Mouse (Mus musculus) bone marrow, adult 2 months (tissue): Measurements from ENCODE around the gene Lbx2. TPM values are rescaled to one million over a fixed set of nuclear protein-coding genes. Genes with fewer than 3 reads are reported as not detected.
A peak's percentile ranks its signal among the peaks of the same experiment; 100 is the strongest.

ENCODE experiments used
- H3K27ac ChIP-seq: fragments of 200-500 bp; 2 replicates; pipeline ENCODE4 v1.5.1; 2012; ENCODE audit warnings: low read depth, mild to moderate bottlenecking, control low read depth, inconsistent platforms, low read length; ENCODE audit not compliant: control insufficient read depth, poor library complexity, insufficient read depth
- H3K4me1 ChIP-seq: fragments of 200-500 bp; 2 replicates; pipeline ENCODE4 v1.6.1; 2011; ENCODE audit warnings: low read length; ENCODE audit not compliant: control insufficient read depth, insufficient read depth
- H3K4me3 ChIP-seq: fragments of 200-500 bp; replicated peaks from 2 replicates; pipeline ENCODE3; 2011; ENCODE audit warnings: mild to moderate bottlenecking, low read depth, low read length, control low read depth; ENCODE audit not compliant: control insufficient read depth
- CTCF ChIP-seq: fragments of 200-500 bp; IDR thresholded peaks from 2 replicates; pipeline ENCODE4 v1.5.1; 2011; ENCODE audit warnings: low read length, control low read depth; ENCODE audit not compliant: control insufficient read depth, insufficient read depth
- POLR2A ChIP-seq: fragments of 200-500 bp; IDR thresholded peaks from 2 replicates; pipeline ENCODE4 v1.6.1; 2011; ENCODE audit warnings: low read depth, mild to moderate bottlenecking, control low read depth, low read length, borderline replicate concordance; ENCODE audit not compliant: control insufficient read depth
- WGBS: fragments of 180-500 bp; shearing (Covaris S2); methylation state at CpG from one replicate; pipeline ENCODE4 v1.1.7; 2018; 5-methylcytosine and 5-hydroxymethylcytosine counted together
- polyA plus RNA-seq: library from polyadenylated mRNA; stranded (reverse); fragments of >200 nt; gene quantifications from 2 replicates; pipeline ENCODE4 v1.2.4, GENCODE M21; 2011; ENCODE audit warnings: low replicate concordance; ENCODE audit not compliant: missing spikeins, insufficient read depth, insufficient read length

Lbx2 gene
- polyA plus RNA-seq, 1 experiment: not detected

DNA sequence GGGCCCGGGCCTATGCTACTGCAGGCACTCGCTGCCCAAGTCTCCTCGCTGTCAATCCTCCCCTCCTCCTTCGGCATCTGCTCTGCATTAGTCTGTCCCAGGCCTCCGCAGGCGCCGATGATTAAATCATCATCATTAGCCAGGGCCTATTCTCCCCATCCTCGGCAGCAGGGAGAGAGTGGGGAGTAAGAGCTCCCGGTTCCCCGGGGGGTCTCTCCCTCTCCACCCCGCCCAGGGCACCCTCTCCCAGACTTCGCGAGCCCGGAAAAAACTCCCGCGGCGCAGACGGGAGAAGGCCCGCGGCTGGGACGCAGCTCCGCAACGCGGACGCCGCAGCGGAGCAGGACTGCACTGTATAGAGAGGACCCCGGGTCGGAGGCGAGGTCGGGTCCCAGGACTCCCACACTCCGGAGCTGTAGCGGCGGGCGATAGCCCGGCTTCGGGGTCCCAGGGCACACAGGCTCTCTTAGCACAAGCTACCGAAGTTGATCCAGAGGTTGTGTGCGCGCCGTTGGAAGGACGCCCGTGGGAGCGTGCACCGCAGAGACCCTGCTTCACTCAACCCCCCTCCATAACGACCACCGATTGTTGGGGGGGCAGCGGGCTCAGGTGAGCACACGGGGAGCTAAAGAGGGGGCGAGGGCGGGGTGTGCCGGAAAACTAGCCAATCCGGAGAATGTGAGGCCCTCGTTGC lies 8.4 kb upstream of the Lbx2 start, which contains the start of gene Pcgf1:
TSS of gene Pcgf1 (plus strand) at position 240 of the 694 bp plus-strand sequence.
- peak within 1 kb of the TSS; percentile 75 for H3K27ac ChIP-seq
- no peak for TF ChIP-seq POLR2A
- TF ChIP-seq CTCF: no peak
- H3K4me3 ChIP-seq: peak within 1 kb of the TSS; percentile 86
- H3K4me1 ChIP-seq: peaks cover 1% of the 10 kb centered on the region
- under 1% methylated on average over 54 of the region's 54 CpGs for WGBS

DNA sequence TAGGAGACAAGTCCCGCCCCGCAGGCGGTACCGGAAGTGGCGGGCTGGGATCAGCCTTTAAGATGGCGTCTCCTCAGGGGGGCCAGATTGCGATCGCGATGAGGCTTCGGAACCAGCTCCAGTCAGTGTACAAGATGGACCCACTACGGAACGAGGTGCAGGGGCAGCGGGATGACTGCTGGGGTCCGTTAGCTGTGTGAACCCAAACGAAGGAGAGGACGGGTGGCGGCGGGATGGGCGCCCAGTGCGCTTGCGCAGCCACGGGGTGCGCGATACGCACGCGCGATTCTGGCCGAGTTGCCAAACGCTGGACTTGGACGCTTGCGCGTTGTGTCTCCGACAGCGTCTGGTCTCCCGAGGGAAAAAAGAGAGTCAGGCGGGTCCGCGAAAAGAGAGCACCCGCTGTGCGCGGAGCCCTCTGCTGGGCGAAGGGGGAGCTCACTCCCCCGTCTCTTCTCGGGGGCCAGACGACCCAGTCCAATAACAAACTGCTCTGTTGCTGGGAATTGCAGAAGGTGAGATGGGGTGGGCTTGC lies 7.8 kb upstream of the Lbx2 start:
- peak; percentile 56 for TF ChIP-seq CTCF
- peak; percentile 54; the same call in 1 of the 2 replicates for TF ChIP-seq POLR2A
- under 1% methylated on average over 46 of the region's 46 CpGs for WGBS

DNA sequence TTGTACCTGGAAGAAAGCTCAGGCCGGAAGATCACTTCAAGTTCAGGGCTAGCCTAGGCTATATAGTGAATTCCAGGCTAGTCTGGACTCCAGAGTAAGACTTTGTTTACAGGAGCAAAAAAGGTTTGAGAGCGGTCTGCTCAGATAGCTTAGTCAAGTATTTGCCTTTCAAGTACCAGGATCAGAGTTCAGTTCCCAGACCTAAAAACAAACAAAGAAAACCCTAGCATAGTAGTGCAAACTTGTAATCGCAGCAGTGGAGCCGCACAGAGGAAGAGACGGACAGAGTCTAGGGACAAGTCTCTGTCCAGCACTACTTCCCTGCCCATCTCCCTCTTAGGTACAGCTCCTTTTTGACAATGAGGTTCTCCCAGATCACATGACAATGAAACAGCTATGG lies 6.0 kb upstream of the Lbx2 start:
- Histone ChIP-seq H3K4me1 (peaks cover 1% of the 10 kb centered on the region), H3K27ac (no peak overlapping the region), H3K4me3 (no peak overlapping the region)
- 95% methylated on average over 5 of the region's 5 CpGs for WGBS
- TF ChIP-seq CTCF (no peak), POLR2A (no peak)

More for the DNA sequence above, 7.8 kb upstream of the Lbx2 start:
- Histone ChIP-seq H3K27ac (peak overlapping the region; percentile 75), H3K4me3 (peak overlapping the region; percentile 86), H3K4me1 (peaks cover 1% of the 10 kb centered on the region)

DNA sequence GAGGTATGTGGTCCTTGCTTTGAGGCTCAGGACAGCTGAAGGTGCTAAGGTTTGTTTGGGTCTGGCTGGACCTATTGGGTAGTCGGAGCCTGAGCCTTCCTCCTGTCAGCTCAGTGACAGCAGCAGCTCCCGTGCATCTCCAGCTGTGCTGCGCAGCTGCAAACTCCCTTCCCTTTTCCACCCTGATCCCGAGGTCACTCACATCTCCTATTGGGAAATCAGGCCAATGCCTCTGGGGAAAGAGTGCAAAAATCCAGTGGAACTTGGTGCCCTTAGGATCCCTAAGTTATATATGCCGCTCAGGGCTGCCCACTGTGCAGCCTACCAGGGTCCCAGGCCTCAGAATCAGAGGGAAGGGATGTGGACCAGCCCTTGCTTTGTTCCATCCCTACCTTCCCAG lies 2.7 kb upstream of the Lbx2 start:
- WGBS: 61% methylated on average over 5 of the region's 5 CpGs
- no peak overlapping the region for H3K4me3 ChIP-seq

DNA sequence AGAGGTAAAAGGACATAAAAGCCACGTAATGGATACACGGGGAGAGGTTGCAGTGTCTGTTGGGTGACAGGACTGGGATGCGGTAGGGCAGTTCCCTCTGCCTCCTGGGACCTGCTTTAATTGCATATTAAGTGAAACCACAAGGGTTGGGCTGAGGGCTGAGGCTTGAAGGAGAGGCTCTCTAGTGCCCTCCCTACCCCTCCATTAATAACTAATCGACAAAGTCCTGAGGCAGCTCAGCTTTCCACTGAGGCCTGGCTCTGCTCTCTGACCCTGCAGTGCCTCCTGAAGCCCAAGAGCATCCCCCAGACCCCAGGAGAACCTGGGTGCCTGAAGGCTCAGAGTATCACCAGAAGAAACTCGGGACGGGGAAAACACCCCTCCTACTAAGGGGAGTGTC lies 1.7 kb upstream of the Lbx2 start:
- H3K27ac ChIP-seq: no peak overlapping the region
- H3K4me3 ChIP-seq: no peak overlapping the region
- 58% methylated on average over 6 of the region's 6 CpGs for WGBS
- no peak for TF ChIP-seq CTCF
- no peak for TF ChIP-seq POLR2A
- no peaks in the 10 kb centered on the region; the same call in 1 of the 2 replicates for H3K4me1 ChIP-seq

More for the DNA sequence above, 2.7 kb upstream of the Lbx2 start:
- Histone ChIP-seq H3K4me1 (peaks cover 1% of the 10 kb centered on the region), H3K27ac (no peak overlapping the region)
- no peak for TF ChIP-seq POLR2A
- TF ChIP-seq CTCF: no peak

DNA sequence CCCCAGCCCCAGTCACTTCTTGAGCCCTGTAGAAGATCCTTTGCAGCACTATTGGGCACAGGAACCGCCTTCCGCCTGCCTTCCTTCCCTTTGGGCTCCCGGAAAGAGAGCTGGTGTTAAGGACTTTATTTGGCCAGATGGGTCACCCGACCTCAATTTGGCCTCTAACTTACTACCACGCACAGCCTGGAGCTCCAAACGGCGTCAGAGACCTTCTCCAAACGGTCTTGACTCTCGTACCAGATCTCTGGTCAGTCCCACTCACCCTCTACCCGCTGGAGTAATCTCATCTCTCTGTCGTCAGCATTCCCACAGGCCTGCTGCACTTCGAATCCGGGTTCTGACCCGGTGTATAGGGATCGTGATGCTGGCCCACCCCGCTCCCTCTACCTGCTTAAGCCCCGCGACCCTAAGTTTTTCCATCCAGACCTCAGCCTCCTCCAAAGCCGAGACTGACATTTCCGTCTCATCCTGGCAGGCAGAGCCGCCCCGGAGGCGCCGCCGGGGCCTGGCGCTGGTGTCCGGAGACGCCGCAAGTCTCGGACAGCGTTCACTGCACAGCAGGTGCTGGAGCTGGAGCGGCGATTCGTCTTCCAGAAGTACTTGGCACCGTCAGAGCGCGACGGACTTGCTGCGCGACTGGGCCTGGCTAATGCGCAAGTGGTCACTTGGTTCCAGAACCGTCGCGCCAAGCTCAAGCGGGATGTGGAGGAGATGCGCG lies 1.2 kb downstream of the Lbx2 start:
- 20% methylated on average over 47 of the region's 47 CpGs for WGBS
- Histone ChIP-seq H3K4me3 (peak overlapping the region; percentile 41), H3K27ac (no peak overlapping the region; the same call in 1 of the 2 replicates), H3K4me1 (no peaks in the 10 kb centered on the region)
- TF ChIP-seq CTCF: no peak
- no peak for TF ChIP-seq POLR2A

DNA sequence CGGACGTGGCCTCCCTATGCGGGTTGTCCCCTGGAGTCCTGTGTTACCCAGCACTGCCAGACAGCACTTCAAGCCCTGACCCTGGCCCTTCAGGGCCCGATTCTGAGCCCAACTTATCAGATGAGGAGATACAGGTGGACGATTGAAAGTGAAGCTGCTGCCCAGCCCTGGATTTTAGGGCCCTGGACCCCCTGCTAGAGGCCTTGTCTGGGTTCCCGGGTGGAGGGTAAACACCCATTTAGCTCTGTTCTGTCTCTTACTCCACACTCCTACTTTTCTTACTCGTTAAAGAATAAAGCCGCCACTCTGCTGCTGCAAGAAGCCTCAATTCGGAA lies 1.7 kb downstream of the Lbx2 start:
- H3K27ac ChIP-seq: no peak overlapping the region; the same call in 1 of the 2 replicates
- TF ChIP-seq CTCF (no peak), POLR2A (no peak)
- WGBS: 52% methylated on average over 9 of the region's 9 CpGs
- no peaks in the 10 kb centered on the region; the same call in 1 of the 2 replicates for H3K4me1 ChIP-seq
- no peak overlapping the region for H3K4me3 ChIP-seq
